ENCODE assay signal across 24 mouse cellular contexts in the genomic region with DNA sequence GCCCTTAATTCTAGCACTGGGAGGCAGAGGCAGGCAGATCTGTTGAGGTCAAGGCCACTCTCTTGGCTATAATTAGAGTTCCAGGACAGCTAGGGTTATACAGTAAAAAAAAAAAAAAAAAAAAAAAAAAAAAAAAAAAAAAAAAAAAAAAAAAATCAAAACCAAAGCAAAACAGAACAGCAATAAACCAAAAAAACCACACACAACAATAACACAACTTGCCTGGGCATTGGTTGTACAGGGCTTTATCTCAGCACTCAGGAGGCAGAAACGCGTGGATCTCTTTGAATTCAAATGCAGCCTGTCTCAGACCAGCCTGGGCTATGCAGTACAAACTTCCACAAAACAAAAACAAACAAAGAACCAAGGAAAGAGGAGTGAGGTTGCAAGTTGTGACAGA. TPM values are rescaled to one million over a fixed set of nuclear protein-coding genes. Genes with fewer than 3 reads are reported as not detected.
DNase-seq lines count a peak whose midpoint lies in the region; ATAC-seq and TF ChIP-seq lines count a peak whose summit lies in the region.
"Had no signal": no experiment of that assay in that cellular context is flagged by ENCODE, and none has a peak within 500 bp of the region (broad histone marks: within the 10 kb centered on the region; RNA-seq: fewer than 3 reads in every experiment).

No protein-coding gene starts in this region.

- no peaks in the 10 kb centered on the region; the same call in 1 of the 2 replicates for H3K79me2 ChIP-seq in liver, adult 2 months (ENCODE audit: control insufficient read depth, insufficient read depth, low read length)
- H3K79me2 ChIP-seq in CH12.LX (replicated peaks; ENCODE audit: control insufficient read depth, extremely low read depth, insufficient read depth, poor library complexity, severe bottlenecking): no peaks in the 10 kb centered on the region
- no peaks in the 10 kb centered on the region for H3K79me2 ChIP-seq in MEL (ENCODE audit: control insufficient read depth, insufficient read depth, low read length, poor library complexity)

- peak; percentile 39 for DNase-seq in liver, adult 2 months (ENCODE audit: extremely low read depth, low read depth, low spot score)
- DNase-seq in CH12.LX (ENCODE audit: extremely low read depth) (no peak), ES-E14 (ENCODE audit: low read depth, low spot score) (no peak), MEL (ENCODE audit: low read depth, low spot score) (no peak)
- DNase-seq in kidney, adult 8-10 months: no peak
- no peak for DNase-seq in hindbrain, embryonic 11.5 days (ENCODE audit: low spot score)
- no peak for DNase-seq in lung, postnatal 10 days
- DNase-seq: adrenal gland, adult 2 months; adrenal gland, adult 8-10 months; adrenal gland, postnatal 10 days; adrenal gland, postnatal 14 days; adrenal gland, postnatal 25 days; adrenal gland, postnatal 36 days; B cell, adult 2 months; cerebellum, adult 11 months; cerebellum, adult 11-12 months; cerebellum, adult 18-20 months; cerebellum, adult 2 months; cerebellum, adult 8-10 months had no signal

- H3K27me3 ChIP-seq in liver, adult 2 months (ENCODE audit: control insufficient read depth, insufficient read depth, low read length): no peaks in the 10 kb centered on the region
- no peaks in the 10 kb centered on the region for H3K27me3 ChIP-seq in liver, embryonic 12.5 days (replicated peaks)
- H3K27me3 ChIP-seq in CH12.LX (replicated peaks) (no peaks in the 10 kb centered on the region), MEL (ENCODE audit: control insufficient read depth in 1 of 2, insufficient read depth in 2 of 2, low read length in 2 of 2) (no peaks in the 10 kb centered on the region)
- H3K27me3 ChIP-seq in hindbrain, embryonic 11.5 days (ENCODE audit: control insufficient read depth, insufficient read depth, low read length): no peaks in the 10 kb centered on the region
- H3K27me3 ChIP-seq: Patski had no signal

- no peak overlapping the region for H3K4me3 ChIP-seq in liver, adult 2 months (ENCODE audit: insufficient read depth, low read depth, low read length)
- no peak overlapping the region for H3K4me3 ChIP-seq in liver, embryonic 12.5 days
- H3K4me3 ChIP-seq in CH12.LX (replicated peaks in 1 of 3; ENCODE audit: low read depth in 2 of 3, low read length in 2 of 3, poor library complexity in 1 of 3) (no peak overlapping the region), ES-E14 (ENCODE audit: insufficient read depth in 1 of 2, low read depth in 1 of 2, low read length in 2 of 2, poor library complexity in 1 of 2, severe bottlenecking in 1 of 2) (no peak overlapping the region), MEL (ENCODE audit: control insufficient read depth in 1 of 2, insufficient read depth in 1 of 2, low read depth in 2 of 2, low read length in 2 of 2) (no peak overlapping the region)
- no peak overlapping the region for H3K4me3 ChIP-seq in hindbrain, embryonic 11.5 days (ENCODE audit: low read depth, low read length)

- no peak for ATAC-seq in liver, embryonic 12.5 days
- ATAC-seq in hindbrain, embryonic 11.5 days (ENCODE audit: low FRiP score): no peak
- ATAC-seq: activated CD4-positive, CD25-positive, alpha-beta regulatory T cell, adult 4 months; CD4-positive, CD25-positive, alpha-beta regulatory T cell, adult 4 months; Patski had no signal

- peaks cover 36% of the 10 kb centered on the region for H3K36me3 ChIP-seq in liver, adult 2 months (ENCODE audit: control insufficient read depth, insufficient read depth, low read length)
- peaks cover 67% of the 10 kb centered on the region for H3K36me3 ChIP-seq in liver, embryonic 12.5 days
- H3K36me3 ChIP-seq in CH12.LX (replicated peaks in 1 of 2; ENCODE audit: control insufficient read depth in 1 of 2, insufficient read depth in 1 of 2, low read length in 1 of 2) (peaks cover 20 to 54% of the 10 kb centered on the region in 2 experiments), ES-E14 (ENCODE audit: control insufficient read depth, insufficient read depth, low read length, poor library complexity, severe bottlenecking) (no peaks in the 10 kb centered on the region), MEL (ENCODE audit: control insufficient read depth in 1 of 2, insufficient read depth in 2 of 2, low read length in 2 of 2) (peaks cover 0 to 8% of the 10 kb centered on the region in 2 experiments; a peak in 2 of 4 replicates)
- H3K36me3 ChIP-seq in hindbrain, embryonic 11.5 days (ENCODE audit: control insufficient read depth, insufficient read depth, low read length): no peaks in the 10 kb centered on the region

- no peak for TF ChIP-seq RAD21 in CH12.LX (IDR thresholded peaks at IDR 0.05; ENCODE audit: low read depth, low read length)
- no peak for TF ChIP-seq RAD21 in MEL (IDR thresholded peaks at IDR 0.05; ENCODE audit: low read depth, low read length)

- no peak overlapping the region for H3K9ac ChIP-seq in liver, adult 2 months (ENCODE audit: low read depth, low read length)
- H3K9ac ChIP-seq in liver, embryonic 12.5 days: no peak overlapping the region
- H3K9ac ChIP-seq in CH12.LX (ENCODE audit: insufficient read depth, low read depth) (no peak overlapping the region), ES-E14 (ENCODE audit: insufficient read depth, low read depth, low read length, poor library complexity, severe bottlenecking) (no peak overlapping the region), MEL (ENCODE audit: control insufficient read depth, low read depth, low read length, poor library complexity, severe bottlenecking) (no peak overlapping the region)
- H3K9ac ChIP-seq in hindbrain, embryonic 11.5 days (ENCODE audit: low read depth, low read length): no peak overlapping the region

- dilution Hi-C loops in CH12.LX (cut with MboI; ENCODE audit: extremely low pct_ligation_motif_present, extremely low pct_unique_long_range_greater_than_20kb, low sequenced_read_pairs): no loop called here

- in situ Hi-C loops in CH12.LX (cut with MboI; ENCODE audit: low pct_ligation_motif_present, low pct_unique_long_range_greater_than_20kb, low sequenced_read_pairs): no loop called here
- in situ Hi-C loops in ES-E14 (cut with MboI; ENCODE audit: low sequenced_read_pairs in 2 of 2, unreplicated experiment in 2 of 2): no loop called here

- H3K27ac ChIP-seq in liver, adult 2 months (replicated peaks; ENCODE audit: insufficient read depth, low read depth, low read length): no peak overlapping the region
- H3K27ac ChIP-seq in liver, embryonic 12.5 days: no peak overlapping the region
- no peak overlapping the region for H3K27ac ChIP-seq in CH12.LX (ENCODE audit: insufficient read depth, low read depth)
- H3K27ac ChIP-seq in ES-E14 (ENCODE audit: insufficient read depth, low read depth, low read length, poor library complexity, severe bottlenecking): no peak overlapping the region
- H3K27ac ChIP-seq in MEL (ENCODE audit: control insufficient read depth, low read depth, low read length): no peak overlapping the region
- H3K27ac ChIP-seq in hindbrain, embryonic 11.5 days (ENCODE audit: low read depth, low read length): no peak overlapping the region

- 96% methylated on average over 2 of the region's 2 CpGs for WGBS in liver, adult 2 months
- 98% methylated on average over 2 of the region's 2 CpGs for WGBS in liver, embryonic 12.5 days (ENCODE audit: insufficient replicate concordance)
- 90% methylated on average over 2 of the region's 2 CpGs for WGBS in hindbrain, embryonic 11.5 days

- TF ChIP-seq CTCF in liver, adult 2 months (IDR thresholded peaks at IDR 0.05; ENCODE audit: low read depth, low read length): no peak
- no peak for TF ChIP-seq CTCF in CH12.LX (conservative IDR thresholded peaks at IDR 0.05 in 1 of 2, IDR thresholded peaks at IDR 0.05 in 1 of 2; ENCODE audit: low read depth in 2 of 2, low read length in 2 of 2)
- TF ChIP-seq CTCF in MEL (IDR thresholded peaks at IDR 0.05 in 2 of 3, conservative IDR thresholded peaks at IDR 0.05 in 1 of 3; ENCODE audit: control insufficient read depth in 1 of 3, insufficient read depth in 1 of 3, low read depth in 2 of 3, low read length in 3 of 3, poor library complexity in 1 of 3, severe bottlenecking in 1 of 3): no peak

- TF ChIP-seq EP300 in CH12.LX (IDR thresholded peaks at IDR 0.05; ENCODE audit: low read length): no peak
- TF ChIP-seq EP300 in MEL (IDR thresholded peaks at IDR 0.05; ENCODE audit: low read depth in 1 of 2, low read length in 2 of 2): no peak

- no peak overlapping the region for H3K4me2 ChIP-seq in liver, embryonic 12.5 days
- no peak overlapping the region for H3K4me2 ChIP-seq in CH12.LX (ENCODE audit: insufficient read depth, low read depth, poor library complexity, severe bottlenecking)
- no peak overlapping the region for H3K4me2 ChIP-seq in hindbrain, embryonic 11.5 days (replicated peaks; ENCODE audit: low read depth, low read length)

- H3K9me3 ChIP-seq in liver, embryonic 12.5 days (replicated peaks): no peaks in the 10 kb centered on the region
- no peaks in the 10 kb centered on the region for H3K9me3 ChIP-seq in CH12.LX (replicated peaks; ENCODE audit: low read length)
- no peaks in the 10 kb centered on the region for H3K9me3 ChIP-seq in ES-E14 (ENCODE audit: control insufficient read depth, insufficient read depth, low read depth, low read length)
- no peaks in the 10 kb centered on the region for H3K9me3 ChIP-seq in MEL (replicated peaks; ENCODE audit: insufficient read depth, low read length)
- H3K9me3 ChIP-seq in hindbrain, embryonic 11.5 days (ENCODE audit: control insufficient read depth, low read length): no peaks in the 10 kb centered on the region
- H3K9me3 ChIP-seq: G1E had no signal

- no peak for TF ChIP-seq POLR2A in liver, adult 2 months (IDR thresholded peaks at IDR 0.05; ENCODE audit: extremely low read depth, insufficient read depth, low read length)
- no peak for TF ChIP-seq POLR2A in CH12.LX (IDR thresholded peaks at IDR 0.05; ENCODE audit: low read depth, low read length)
- no peak for TF ChIP-seq POLR2A in MEL (IDR thresholded peaks at IDR 0.05; ENCODE audit: control insufficient read depth in 1 of 2, insufficient read depth in 1 of 2, low read depth in 1 of 2, low read length in 2 of 2, poor library complexity in 1 of 2)

- no peaks in the 10 kb centered on the region for H3K4me1 ChIP-seq in liver, adult 2 months (ENCODE audit: control insufficient read depth, insufficient read depth, low read length)
- H3K4me1 ChIP-seq in liver, embryonic 12.5 days: peaks cover 8% of the 10 kb centered on the region
- H3K4me1 ChIP-seq in CH12.LX (ENCODE audit: control insufficient read depth in 1 of 2, insufficient read depth in 2 of 2): peaks cover 0 to 2% of the 10 kb centered on the region in 2 experiments; a peak in 1 of 4 replicates
- H3K4me1 ChIP-seq in ES-E14 (ENCODE audit: control insufficient read depth in 2 of 2, insufficient read depth in 2 of 2, low read length in 2 of 2, poor library complexity in 1 of 2): peaks cover 0 to 2% of the 10 kb centered on the region in 2 experiments; a peak in 1 of 4 replicates
- no peaks in the 10 kb centered on the region for H3K4me1 ChIP-seq in MEL (ENCODE audit: control insufficient read depth in 1 of 2, insufficient read depth in 2 of 2, low read length in 2 of 2)
- H3K4me1 ChIP-seq in hindbrain, embryonic 11.5 days (replicated peaks; ENCODE audit: control insufficient read depth, insufficient read depth, low read length): no peaks in the 10 kb centered on the region

RNA-seq across cellular contexts. Expression of a gene that starts 40.7 kb away (rescaled TPM):
- 24.8 and 26.0 TPM in 2 replicates for total RNA-seq in liver, adult 2 months (2014; rRNA removed)
- 7.1 and 8.2 TPM in 2 replicates for polyA plus RNA-seq in liver, adult 2 months (2012; rRNA removed)
- 63.9 and 67.6 TPM in 2 replicates for polyA plus RNA-seq in liver, embryonic 12.5 days (2016; fragmentation: Nextera tagmentation; extraction: Ambion mirVana)
- total RNA-seq in CH12.LX (2012; rRNA removed): 28.2 and 32.5 TPM in 2 replicates
- 42.1 and 45.1 TPM in 2 replicates for total RNA-seq in CH12.LX (2014; rRNA removed)
- polyA plus RNA-seq in CH12.LX (2012; ENCODE audit: insufficient read length, low read depth): 28.0 and 30.5 TPM in 2 replicates
- total RNA-seq in ES-E14 (2012; rRNA removed): 7.2 and 8.6 TPM in 2 replicates
- 45.5 and 45.6 TPM in 2 replicates for total RNA-seq in MEL (2012; rRNA removed)
- 10 to 100 TPM in 1 of 2 experiments, not detected in 1; 43.0 TPM for polyA plus RNA-seq in MEL (2012; ENCODE audit: insufficient read depth in 1 of 2, insufficient read length in 2 of 2, low read depth in 1 of 2, low replicate concordance in 2 of 2, missing spikeins in 1 of 2)
- 21.7 and 26.1 TPM in 2 replicates for polyA plus RNA-seq in hindbrain, embryonic 11.5 days (2014; fragmentation: Nextera tagmentation; extraction: Ambion mirVana)
